ENCODE assay signal across 8 mouse cellular contexts in genomic region chr14:7819446-7819845, GRCm38 (mm10). TPM values are rescaled to one million over a fixed set of nuclear protein-coding genes. Genes with fewer than 3 reads are reported as not detected.
DNase-seq lines count a peak whose midpoint lies in the region; ATAC-seq and TF ChIP-seq lines count a peak whose summit lies in the region.

No protein-coding gene starts in this region.

- TF ChIP-seq POLR2A in bone marrow macrophage, adult 2 months (IDR thresholded peaks at IDR 0.05; ENCODE audit: borderline replicate concordance, low read depth, low read length), result no peak
- TF ChIP-seq POLR2A in limb, embryonic 14.5 days (IDR thresholded peaks at IDR 0.05; ENCODE audit: borderline replicate concordance, extremely low read depth, insufficient read depth, insufficient read length), result no peak
- TF ChIP-seq POLR2A in olfactory bulb, adult 2 months (IDR thresholded peaks at IDR 0.05; ENCODE audit: insufficient read depth, low read depth, low read length), result no peak

- no peak for TF ChIP-seq EP300 in heart, postnatal 0 days (IDR thresholded peaks at IDR 0.05; ENCODE audit: low read depth)

- DNase-seq in 3T3-L1 (ENCODE audit: low read depth, low spot score), result peak; percentile 16
- peak; percentile 13 for DNase-seq in heart, postnatal 0 days (ENCODE audit: low spot score)
- DNase-seq in limb, embryonic 14.5 days (ENCODE audit: low spot score), result no peak
- DNase-seq in embryo, embryonic 10.5 days (ENCODE audit: low spot score), result no peak
- DNase-seq in adrenal gland, postnatal 10 days, result no peak

- WGBS in heart, postnatal 0 days, result 66% methylated on average over 5 of the region's 5 CpGs
- WGBS in limb, embryonic 14.5 days, result 58% methylated on average over 4 of the region's 5 CpGs
- WGBS in olfactory bulb, adult 2 months, result 54% methylated on average over 5 of the region's 5 CpGs

- no peak for TF ChIP-seq CTCF in bone marrow macrophage, adult 2 months (IDR thresholded peaks at IDR 0.05; ENCODE audit: low read depth, low read length)
- no peak for TF ChIP-seq CTCF in heart, postnatal 0 days (IDR thresholded peaks at IDR 0.05; ENCODE audit: low read depth)
- no peak for TF ChIP-seq CTCF in olfactory bulb, adult 2 months (IDR thresholded peaks at IDR 0.05; ENCODE audit: insufficient read depth, low read depth, low read length)

- H3K4me2 ChIP-seq in heart, postnatal 0 days (ENCODE audit: low read depth, low read length), result peak overlapping the region; percentile 90
- peak overlapping the region; percentile 82 for H3K4me2 ChIP-seq in limb, embryonic 14.5 days (replicated peaks; ENCODE audit: low read depth, low read length, severe bottlenecking)

- peak overlapping the region; percentile 64; the same call in 1 of the 2 replicates for H3K4me3 ChIP-seq in bone marrow macrophage, adult 2 months (ENCODE audit: insufficient read depth, low read length)
- peak overlapping the region; percentile 72 for H3K4me3 ChIP-seq in heart, postnatal 0 days (ENCODE audit: low read depth, low read length)
- H3K4me3 ChIP-seq in limb, embryonic 14.5 days (replicated peaks; ENCODE audit: low read length), result peak overlapping the region; percentile 87
- peak overlapping the region; percentile 6; the same call in 1 of the 2 replicates for H3K4me3 ChIP-seq in olfactory bulb, adult 2 months (ENCODE audit: insufficient read depth, low read depth, low read length)

- no peak overlapping the region for H3K9ac ChIP-seq in heart, postnatal 0 days (replicated peaks; ENCODE audit: low read depth, low read length)
- peak overlapping the region; percentile 80 for H3K9ac ChIP-seq in limb, embryonic 14.5 days (ENCODE audit: low read depth, low read length, severe bottlenecking)

- 0 out of 2 replicates have a peak, but pooled peaks cover 3% of the 10 kb centered on the region for H3K27me3 ChIP-seq in heart, postnatal 0 days (ENCODE audit: control insufficient read depth, insufficient read depth, low read length)
- H3K27me3 ChIP-seq in limb, embryonic 14.5 days (ENCODE audit: control insufficient read depth, insufficient read depth, low read length), result no peaks in the 10 kb centered on the region

- ATAC-seq in heart, postnatal 0 days (ENCODE audit: insufficient read depth, low read depth), result no peak
- ATAC-seq in limb, embryonic 14.5 days (ENCODE audit: low FRiP score, low read depth), result no peak
- ATAC-seq in megakaryocyte-erythroid progenitor cell, adult 5-6 weeks (replicated peaks; ENCODE audit: low FRiP score, low TSS enrichment, poor library complexity, severe bottlenecking), result no peak

- no peak overlapping the region for H3K27ac ChIP-seq in bone marrow macrophage, adult 2 months (ENCODE audit: insufficient read depth, low read depth, low read length)
- H3K27ac ChIP-seq in heart, postnatal 0 days (ENCODE audit: low read depth), result no peak overlapping the region
- no peak overlapping the region for H3K27ac ChIP-seq in limb, embryonic 14.5 days (replicated peaks; ENCODE audit: low read depth, low read length)
- H3K27ac ChIP-seq in olfactory bulb, adult 2 months (ENCODE audit: insufficient read depth, low read depth, low read length), result no peak overlapping the region

- H3K36me3 ChIP-seq in heart, postnatal 0 days (replicated peaks; ENCODE audit: control insufficient read depth, insufficient read depth, low read length), result no peaks in the 10 kb centered on the region
- no peaks in the 10 kb centered on the region for H3K36me3 ChIP-seq in limb, embryonic 14.5 days (ENCODE audit: control insufficient read depth, insufficient read depth, low read length)

- peaks cover 8% of the 10 kb centered on the region for H3K4me1 ChIP-seq in bone marrow macrophage, adult 2 months (ENCODE audit: control insufficient read depth, insufficient read depth, low read length)
- H3K4me1 ChIP-seq in heart, postnatal 0 days (ENCODE audit: control insufficient read depth, insufficient read depth), result peaks cover 6% of the 10 kb centered on the region; the same call in 1 of the 2 replicates
- peaks cover 44% of the 10 kb centered on the region for H3K4me1 ChIP-seq in limb, embryonic 14.5 days (ENCODE audit: control insufficient read depth, insufficient read depth, low read length)
- H3K4me1 ChIP-seq in olfactory bulb, adult 2 months (ENCODE audit: control insufficient read depth, insufficient read depth, low read length), result peaks cover 12% of the 10 kb centered on the region

- no peaks in the 10 kb centered on the region for H3K9me3 ChIP-seq in heart, postnatal 0 days (replicated peaks; ENCODE audit: control insufficient read depth, low read length)
- no peaks in the 10 kb centered on the region for H3K9me3 ChIP-seq in limb, embryonic 14.5 days (ENCODE audit: control insufficient read depth, low read length)

RNA-seq across cellular contexts. Expression of gene Flnb, which starts 1.7 kb away (rescaled TPM):
- 4.8 and 6.5 TPM in 2 replicates for polyA plus RNA-seq in bone marrow macrophage, adult 2 months (2012; ENCODE audit: insufficient read depth, insufficient read length, missing spikeins)
- 40.7 and 42.9 TPM in 2 replicates for total RNA-seq in heart, postnatal 0 days (2014; rRNA removed; ENCODE audit: low replicate concordance)
- 3.8 and 4.0 TPM in 2 replicates for polyA plus RNA-seq in heart, postnatal 0 days (2015; fragmentation: Nextera tagmentation; extraction: Ambion mirVana)
- polyA plus RNA-seq in limb, embryonic 14.5 days (2012; rRNA removed), result 58.7 and 65.2 TPM in 2 replicates
- 39.4 and 46.5 TPM in 2 replicates for polyA plus RNA-seq in limb, embryonic 14.5 days (2014; fragmentation: Nextera tagmentation; extraction: Ambion mirVana)
- polyA plus RNA-seq in olfactory bulb, adult 2 months (2012; ENCODE audit: insufficient read depth, insufficient read length, low replicate concordance, missing spikeins), result not detected in 2 replicates
- total RNA-seq in megakaryocyte-erythroid progenitor cell, adult 5-6 weeks (2014; fragmentation: Nextera tagmentation), result 0.76 and 1.5 TPM in 2 replicates
- total RNA-seq in megakaryocyte-erythroid progenitor cell, adult 5-6 weeks (2017), result 1.3 and 1.9 TPM in 2 replicates
- 10 to 100 TPM; 43.6 to 52.7 TPM for total RNA-seq in adrenal gland, postnatal 10 days (2021)

RNA-seq across cellular contexts. Expression of gene Gm26661, which starts 28.1 kb away (rescaled TPM):
- polyA plus RNA-seq in bone marrow macrophage, adult 2 months (2012; ENCODE audit: insufficient read depth, insufficient read length, missing spikeins), result not detected in 2 replicates
- not detected in 2 replicates for total RNA-seq in heart, postnatal 0 days (2014; rRNA removed; ENCODE audit: low replicate concordance)
- polyA plus RNA-seq in heart, postnatal 0 days (2015; fragmentation: Nextera tagmentation; extraction: Ambion mirVana), result not detected in 2 replicates
- not detected in 2 replicates for polyA plus RNA-seq in limb, embryonic 14.5 days (2012; rRNA removed)
- not detected in 2 replicates for polyA plus RNA-seq in limb, embryonic 14.5 days (2014; fragmentation: Nextera tagmentation; extraction: Ambion mirVana)
- polyA plus RNA-seq in olfactory bulb, adult 2 months (2012; ENCODE audit: insufficient read depth, insufficient read length, low replicate concordance, missing spikeins), result not detected in 2 replicates
- total RNA-seq in megakaryocyte-erythroid progenitor cell, adult 5-6 weeks (2014; fragmentation: Nextera tagmentation), result not detected in 2 replicates
- total RNA-seq in megakaryocyte-erythroid progenitor cell, adult 5-6 weeks (2017), result not detected in 2 replicates
- total RNA-seq in adrenal gland, postnatal 10 days (2021), result not detected

Comparison
In these comparisons a context has a peak if more than half of its experiments do, and no peak if none do; other contexts are left out.
1. DNase-seq: peak in 3T3-L1 (single experiment) and heart, postnatal 0 days (single experiment); none in limb, embryonic 14.5 days (single experiment), embryo, embryonic 10.5 days (single experiment) and adrenal gland, postnatal 10 days (single experiment).
2. H3K4me3 ChIP-seq: peak in every context shown above with its lines; median percentile 87 in limb, embryonic 14.5 days; 72 in heart, postnatal 0 days; 64 in bone marrow macrophage, adult 2 months; 6 in olfactory bulb, adult 2 months.